Mouse (Mus musculus) lung, postnatal 14 days (tissue): ENCODE data around the gene Chil4.

Source experiments
- DNase-seq: peaks from one replicate; pipeline ENCODE4 v3.0.0; 2021

The Chil4 gene

DNA sequence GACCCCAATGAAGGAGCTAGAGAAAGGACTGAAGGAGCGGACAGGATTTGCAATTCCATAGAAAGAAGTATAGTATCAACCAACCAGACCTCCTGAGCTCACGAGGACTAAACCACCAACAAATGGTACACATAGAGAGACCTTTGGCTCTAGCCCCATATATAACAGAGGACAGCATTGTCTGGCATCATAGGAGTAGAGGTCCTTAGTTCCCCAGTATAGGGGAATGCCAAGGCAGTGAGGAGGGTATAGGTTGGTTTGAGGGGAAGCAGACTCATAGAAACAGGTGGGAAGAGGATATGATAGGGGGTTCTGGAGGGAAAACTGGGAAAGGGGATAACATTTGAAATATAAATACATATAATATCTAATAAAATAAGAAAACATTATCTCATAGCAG, 64.9 kb downstream of the Chil4 start:
- no peak for DNase-seq
